Mouse (Mus musculus) kidney, embryonic 15.5 days (tissue): Measurements from ENCODE around the gene Tnfaip3. TPM values are rescaled to one million over a fixed set of nuclear protein-coding genes. Genes with fewer than 3 reads are reported as not detected.
A peak's percentile ranks its signal among the peaks of the same experiment; 100 is the strongest.

Experiments used
- ATAC-seq: fragments of 200-750 bp; cut with Nextera tagmentation; replicated peaks from 2 replicates; pipeline ENCODE4 v1.8.0; 2017; ENCODE audit warnings: moderate TSS enrichment; ENCODE audit not compliant: low FRiP score
- H3K27ac ChIP-seq: fragments of 300-500 bp; sonication (generic); 2 replicates; pipeline ENCODE4 v1.5.1; 2015; ENCODE audit warnings: mild to moderate bottlenecking, inconsistent platforms
- H3K27me3 ChIP-seq: fragments of 300-500 bp; sonication (generic); 2 replicates; pipeline ENCODE4 v1.6.1; 2015; ENCODE audit warnings: inconsistent platforms
- H3K36me3 ChIP-seq: fragments of 300-500 bp; sonication (generic); 2 replicates; pipeline ENCODE4 v1.6.1; 2015; ENCODE audit warnings: inconsistent platforms
- H3K4me1 ChIP-seq: fragments of 300-500 bp; sonication (generic); 2 replicates; pipeline ENCODE4 v1.6.1; 2015; ENCODE audit warnings: inconsistent platforms
- H3K4me2 ChIP-seq: fragments of 300-500 bp; sonication (generic); 2 replicates; pipeline ENCODE4 v1.6.1; 2015; ENCODE audit warnings: moderate library complexity, mild to moderate bottlenecking, inconsistent platforms
- H3K4me3 ChIP-seq: fragments of 300-500 bp; sonication (generic); replicated peaks from 2 replicates; pipeline ENCODE4 v1.5.1; 2015; ENCODE audit warnings: mild to moderate bottlenecking, inconsistent platforms
- H3K9ac ChIP-seq: fragments of 300-500 bp; sonication (generic); 2 replicates; pipeline ENCODE4 v1.6.1; 2015; ENCODE audit warnings: mild to moderate bottlenecking, inconsistent platforms
- H3K9me3 ChIP-seq: fragments of 300-500 bp; sonication (generic); replicated peaks from 2 replicates; pipeline ENCODE4 v1.6.1; 2016; ENCODE audit warnings: inconsistent platforms
- WGBS: fragments of 180-500 bp; shearing (Covaris S2); methylation state at CpG from one replicate; pipeline ENCODE4 v1.1.7; 2015; ENCODE audit warnings: mixed read lengths; 5-methylcytosine and 5-hydroxymethylcytosine counted together
- polyA plus RNA-seq: library from polyadenylated mRNA; unstranded; fragments of >200 nt; fragmentation: Nextera tagmentation; extraction: Ambion mirVana; gene quantifications from 2 replicates; pipeline ENCODE4 v1.2.1, GENCODE M21; 2015

Gene Tnfaip3
- polyA plus RNA-seq, 1 experiment from 2014 or later = 2.9 TPM

DNA sequence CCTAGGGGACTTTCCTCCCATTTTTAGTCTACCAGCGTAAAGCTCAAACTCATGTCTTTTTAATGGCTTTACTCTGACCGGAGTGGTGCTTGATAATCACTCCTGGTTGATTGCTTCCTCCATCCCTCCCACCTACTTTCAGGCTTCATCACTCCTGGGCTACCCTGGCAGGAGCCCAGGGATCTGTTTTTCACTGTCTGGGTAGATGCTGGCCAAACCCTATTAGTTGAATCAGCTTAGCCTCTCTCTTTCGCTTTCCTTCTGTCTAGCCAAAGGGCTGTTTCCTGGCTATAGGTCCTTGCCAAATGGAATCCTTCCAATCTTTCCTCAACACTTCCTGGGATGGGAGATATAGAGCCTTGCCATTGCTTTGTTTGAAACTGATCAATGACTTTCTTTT lies 19.3 kb upstream of the Tnfaip3 start:
- WGBS = 57% methylated on average over 3 of the region's 3 CpGs
- Histone ChIP-seq H3K4me1 (no peaks in the 10 kb centered on the region), H3K9me3 (no peaks in the 10 kb centered on the region), H3K36me3 (no peaks in the 10 kb centered on the region), H3K4me2 (no peak overlapping the region), H3K9ac (no peak overlapping the region), H3K27ac (no peak overlapping the region), H3K27me3 (no peaks in the 10 kb centered on the region), H3K4me3 (no peak overlapping the region)
- ATAC-seq = no peak

GRCm38 (mm10) chr10:19033696-19034095 lies 18.2 kb upstream of the Tnfaip3 start:
- Histone ChIP-seq H3K27ac (no peak overlapping the region), H3K27me3 (no peaks in the 10 kb centered on the region), H3K4me3 (no peak overlapping the region), H3K4me1 (no peaks in the 10 kb centered on the region), H3K4me2 (no peak overlapping the region), H3K9ac (no peak overlapping the region), H3K9me3 (no peaks in the 10 kb centered on the region), H3K36me3 (no peaks in the 10 kb centered on the region)
- ATAC-seq = no peak
- whole genome bisulfite sequencing = 82% methylated on average over 1 of the region's 1 CpGs

- H3K9me3 ChIP-seq = no peaks in the 10 kb centered on the region
- H3K4me3 ChIP-seq = no peak overlapping the region
- ATAC-seq = no peak
Observed at GRCm38 (mm10) chr10:19031875-19032274, 16.4 kb upstream of the Tnfaip3 start.

GRCm38 (mm10) chr10:19030628-19031027 lies 15.2 kb upstream of the Tnfaip3 start:
- Histone ChIP-seq H3K27ac (no peak overlapping the region), H3K9ac (no peak overlapping the region), H3K4me3 (no peak overlapping the region)

More at GRCm38 (mm10) chr10:19031875-19032274, 16.4 kb upstream of the Tnfaip3 start:
- no peak overlapping the region for H3K4me2 ChIP-seq
- H3K36me3 ChIP-seq = no peaks in the 10 kb centered on the region
- no peaks in the 10 kb centered on the region for H3K27me3 ChIP-seq
- no peaks in the 10 kb centered on the region for H3K4me1 ChIP-seq
- H3K27ac ChIP-seq = no peak overlapping the region
- H3K9ac ChIP-seq = no peak overlapping the region

GRCm38 (mm10) chr10:19026710-19027109 lies 11.3 kb upstream of the Tnfaip3 start:
- Histone ChIP-seq H3K9me3 (no peaks in the 10 kb centered on the region), H3K27me3 (no peaks in the 10 kb centered on the region), H3K4me3 (no peak overlapping the region), H3K4me2 (no peak overlapping the region), H3K27ac (no peak overlapping the region), H3K36me3 (no peaks in the 10 kb centered on the region), H3K9ac (no peak overlapping the region), H3K4me1 (no peaks in the 10 kb centered on the region)
- no peak for ATAC-seq
- 90% methylated on average over 5 of the region's 5 CpGs for WGBS

More at GRCm38 (mm10) chr10:19030628-19031027, 15.2 kb upstream of the Tnfaip3 start:
- H3K27me3 ChIP-seq = no peaks in the 10 kb centered on the region
- no peak overlapping the region for H3K4me2 ChIP-seq
- WGBS = 79% methylated on average over 2 of the region's 2 CpGs
- ATAC-seq = no peak
- H3K9me3 ChIP-seq = no peaks in the 10 kb centered on the region
- no peaks in the 10 kb centered on the region for H3K36me3 ChIP-seq
- no peaks in the 10 kb centered on the region for H3K4me1 ChIP-seq

DNA sequence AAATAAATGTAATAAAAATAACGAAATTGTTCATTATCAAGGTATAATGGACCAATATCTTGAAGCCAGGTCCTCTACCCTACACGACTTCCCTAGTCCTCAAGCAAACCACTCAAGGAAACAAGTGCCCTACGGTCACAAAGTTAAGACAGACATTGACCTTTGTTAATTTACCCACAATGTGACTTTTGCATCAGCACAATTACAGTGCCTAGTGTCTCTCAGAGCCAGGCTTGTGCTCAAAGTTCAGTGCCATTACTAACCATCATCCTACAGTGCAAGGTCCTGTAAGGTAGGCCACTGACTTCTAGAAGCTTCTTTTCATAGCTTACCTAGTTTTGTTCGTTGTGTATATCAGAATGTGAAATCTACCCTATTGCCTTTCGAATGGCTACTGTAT lies 8.9 kb upstream of the Tnfaip3 start:
- WGBS = 90% methylated on average over 5 of the region's 5 CpGs
- H3K4me1 ChIP-seq = no peaks in the 10 kb centered on the region
- no peak overlapping the region for H3K27ac ChIP-seq
- H3K9me3 ChIP-seq = no peaks in the 10 kb centered on the region
- H3K36me3 ChIP-seq = no peaks in the 10 kb centered on the region
- no peak overlapping the region for H3K4me3 ChIP-seq
- no peak overlapping the region for H3K4me2 ChIP-seq
- no peak overlapping the region for H3K9ac ChIP-seq
- no peaks in the 10 kb centered on the region for H3K27me3 ChIP-seq
- ATAC-seq = no peak

DNA sequence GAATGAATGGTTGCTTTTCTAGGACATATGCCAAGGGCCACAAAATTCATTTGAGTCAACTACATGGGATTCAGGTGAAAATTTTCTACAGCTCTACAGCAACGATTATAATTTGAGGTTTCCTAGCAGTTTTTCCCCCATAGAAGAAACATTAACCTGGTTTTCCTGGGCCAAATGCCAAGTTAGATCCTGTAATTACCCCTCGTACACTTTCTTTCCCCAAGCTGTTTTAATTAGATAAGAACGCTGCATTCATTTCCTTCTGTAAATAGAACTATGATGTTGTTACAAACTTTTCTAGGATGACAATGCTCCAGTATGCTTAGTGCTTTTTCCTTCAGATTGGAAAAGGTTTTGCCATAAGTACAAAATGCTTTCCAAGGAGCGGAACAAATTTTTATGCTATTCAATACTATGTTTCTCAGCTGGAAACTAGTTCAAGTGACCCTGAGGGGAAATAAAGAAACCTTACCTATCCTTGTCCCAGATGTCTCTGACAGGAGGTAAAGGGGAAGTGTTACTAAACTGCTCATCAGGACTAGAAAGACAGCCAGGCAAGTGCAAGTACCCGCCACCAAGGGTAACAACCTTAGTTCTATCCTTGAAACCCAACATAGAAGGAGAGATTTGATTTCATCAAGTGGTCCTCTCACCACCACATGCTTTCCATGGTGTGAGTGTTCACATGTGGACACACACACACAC lies 8.3 kb upstream of the Tnfaip3 start:
- Histone ChIP-seq H3K4me2 (no peak overlapping the region), H3K27ac (no peak overlapping the region), H3K9ac (no peak overlapping the region), H3K4me1 (no peaks in the 10 kb centered on the region), H3K9me3 (no peaks in the 10 kb centered on the region), H3K4me3 (no peak overlapping the region), H3K36me3 (no peaks in the 10 kb centered on the region), H3K27me3 (no peaks in the 10 kb centered on the region)
- 71% methylated on average over 5 of the region's 5 CpGs for WGBS
- no peak for ATAC-seq

DNA sequence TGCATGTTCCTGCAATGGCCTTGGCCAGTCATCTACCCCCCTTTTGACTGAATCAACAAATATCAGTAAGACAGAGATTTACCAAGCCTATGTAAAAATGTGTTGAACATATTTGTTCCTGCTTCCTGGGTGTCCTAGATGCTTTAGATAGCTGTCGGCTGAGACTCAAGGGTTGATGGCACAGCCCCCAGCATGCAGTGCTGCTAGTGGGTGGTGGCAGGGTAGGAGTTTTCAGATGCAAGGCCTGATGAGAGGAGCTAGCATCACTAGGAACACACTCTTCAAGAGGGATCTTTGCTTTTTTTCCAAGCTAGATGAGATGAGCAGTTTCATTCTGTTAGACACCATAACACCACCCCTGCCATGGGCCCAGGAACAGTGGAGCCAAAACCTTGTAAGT lies 6.8 kb upstream of the Tnfaip3 start:
- H3K27me3 ChIP-seq = no peaks in the 10 kb centered on the region

DNA sequence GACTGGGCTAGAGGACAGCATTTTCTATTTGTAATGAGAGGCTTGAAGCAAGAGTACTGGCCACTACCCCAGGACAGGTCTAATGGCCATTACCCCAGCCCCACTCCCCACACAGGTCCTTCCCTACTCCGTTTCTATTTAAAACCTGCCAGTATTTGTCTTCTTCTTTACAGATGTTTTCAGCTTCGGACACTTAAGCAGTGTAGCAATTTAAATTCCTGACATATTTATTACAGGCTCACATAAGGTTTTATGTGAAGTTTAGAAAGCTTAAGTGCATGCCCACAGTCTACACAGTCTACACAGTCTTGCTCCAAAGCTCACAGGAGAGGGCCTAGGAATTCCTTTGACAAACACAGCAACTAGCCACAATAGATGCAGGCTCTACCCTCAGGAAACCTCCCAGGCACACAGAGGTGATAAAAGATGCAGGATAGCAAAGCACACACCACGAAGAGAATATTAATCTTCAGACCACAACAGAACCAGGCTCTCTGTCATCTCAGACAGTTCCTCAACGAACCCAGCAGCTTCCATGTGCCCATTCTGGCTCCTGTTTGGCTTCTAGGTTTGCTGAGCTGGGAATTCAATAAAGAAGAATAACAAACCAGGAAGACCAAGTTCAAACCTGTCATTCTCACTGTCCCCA lies 1.5 kb upstream of the Tnfaip3 start:
- Histone ChIP-seq H3K4me2 (no peak overlapping the region), H3K27me3 (no peaks in the 10 kb centered on the region), H3K36me3 (no peaks in the 10 kb centered on the region), H3K9ac (no peak overlapping the region), H3K27ac (no peak overlapping the region), H3K4me3 (no peak overlapping the region), H3K9me3 (no peaks in the 10 kb centered on the region), H3K4me1 (peaks cover 19% of the 10 kb centered on the region)
- WGBS = 19% methylated on average over 4 of the region's 4 CpGs
- ATAC-seq = no peak

More for the DNA sequence above, 6.8 kb upstream of the Tnfaip3 start:
- Histone ChIP-seq H3K9me3 (no peaks in the 10 kb centered on the region), H3K36me3 (no peaks in the 10 kb centered on the region), H3K4me1 (no peaks in the 10 kb centered on the region), H3K9ac (no peak overlapping the region), H3K27ac (no peak overlapping the region), H3K4me2 (no peak overlapping the region), H3K4me3 (no peak overlapping the region)
- WGBS = 85% methylated on average over 1 of the region's 1 CpGs
- no peak for ATAC-seq

DNA sequence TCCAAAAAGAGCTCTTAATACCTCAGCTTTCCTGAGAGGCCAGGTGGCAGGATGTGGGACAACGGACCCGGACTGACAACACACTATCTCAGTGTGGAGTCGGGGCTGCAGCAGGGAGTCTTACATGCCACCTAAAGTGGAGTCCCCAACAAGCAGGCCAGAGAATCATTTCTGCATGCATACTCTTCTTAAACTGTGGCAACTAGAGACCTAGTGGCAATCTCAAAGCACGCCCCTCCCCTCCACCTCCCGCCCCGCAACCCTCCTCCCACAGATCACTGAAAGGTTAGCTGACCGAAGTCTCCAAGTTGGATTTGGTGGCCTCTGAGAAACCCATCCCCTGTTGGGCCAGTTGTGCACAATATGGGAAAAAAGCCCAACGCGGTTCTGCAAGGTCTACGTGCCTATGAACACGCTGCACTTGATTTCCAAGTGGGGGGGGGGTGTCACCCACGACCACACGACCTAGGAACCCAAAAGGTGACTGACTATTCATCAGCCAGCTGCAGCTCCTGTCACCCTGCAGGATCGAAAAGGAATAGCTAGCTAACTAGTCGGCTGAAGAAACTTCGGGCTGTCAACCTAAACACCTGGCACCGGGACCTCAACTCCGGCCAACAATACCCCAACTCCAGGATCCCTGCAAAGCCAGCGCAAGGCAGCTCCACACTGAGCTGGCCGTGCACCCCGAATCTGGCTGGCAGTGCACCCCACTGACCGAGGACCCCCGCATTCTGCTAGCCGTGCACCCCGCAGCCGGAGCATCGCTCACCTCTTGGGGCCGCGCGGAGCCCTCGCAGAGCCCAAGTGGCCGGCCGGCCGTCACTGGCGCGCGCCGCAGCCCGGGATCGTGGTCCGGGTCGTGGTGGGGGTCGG lies 838 bp downstream of the Tnfaip3 start:
- no peaks in the 10 kb centered on the region for H3K27me3 ChIP-seq
- peak overlapping the region; percentile 85 for H3K4me3 ChIP-seq
- H3K36me3 ChIP-seq = no peaks in the 10 kb centered on the region
- no peaks in the 10 kb centered on the region for H3K9me3 ChIP-seq
- peak overlapping the region; percentile 87 for H3K4me2 ChIP-seq
- peaks cover 19% of the 10 kb centered on the region for H3K4me1 ChIP-seq
- peak overlapping the region; percentile 81 for H3K9ac ChIP-seq
- ATAC-seq = peak; percentile 24
- under 1% methylated on average over 43 of the region's 43 CpGs for WGBS
- peak overlapping the region; percentile 89 for H3K27ac ChIP-seq

DNA sequence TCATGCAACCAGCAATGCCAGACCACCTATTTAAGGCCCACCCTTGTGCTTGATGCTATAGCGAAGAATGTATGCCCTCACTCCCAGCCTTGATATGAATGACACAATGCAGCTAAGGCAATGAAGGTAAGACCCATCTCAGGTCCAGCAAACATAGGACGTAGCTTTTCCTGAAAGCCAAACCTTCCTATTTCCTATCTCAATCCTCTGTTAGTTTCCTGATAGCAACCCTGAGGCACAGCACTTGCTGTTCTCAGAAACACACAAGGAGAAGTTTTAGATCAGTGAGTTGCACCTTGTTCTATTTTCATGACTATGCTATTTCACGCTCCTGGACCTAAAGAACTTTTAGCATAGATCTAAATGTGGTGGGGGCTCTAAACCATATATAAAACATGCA lies 2.1 kb downstream of the Tnfaip3 start:
- no peak overlapping the region for H3K4me3 ChIP-seq
- H3K4me1 ChIP-seq = peaks cover 23% of the 10 kb centered on the region
- H3K9me3 ChIP-seq = no peaks in the 10 kb centered on the region
- H3K4me2 ChIP-seq = no peak overlapping the region
- WGBS = 87% methylated on average over 3 of the region's 3 CpGs
- no peak overlapping the region for H3K9ac ChIP-seq
- H3K27me3 ChIP-seq = no peaks in the 10 kb centered on the region
- no peak for ATAC-seq
- H3K27ac ChIP-seq = no peak overlapping the region
- no peaks in the 10 kb centered on the region for H3K36me3 ChIP-seq

- no peaks in the 10 kb centered on the region for H3K9me3 ChIP-seq
- ATAC-seq = no peak
- peaks cover 23% of the 10 kb centered on the region for H3K4me1 ChIP-seq
- no peak overlapping the region for H3K4me2 ChIP-seq
- 93% methylated on average over 3 of the region's 3 CpGs for WGBS
- H3K36me3 ChIP-seq = no peaks in the 10 kb centered on the region
- H3K9ac ChIP-seq = no peak overlapping the region
- no peak overlapping the region for H3K27ac ChIP-seq
- H3K27me3 ChIP-seq = no peaks in the 10 kb centered on the region
- no peak overlapping the region for H3K4me3 ChIP-seq
Observed at GRCm38 (mm10) chr10:19012616-19013015, 2.8 kb downstream of the Tnfaip3 start.
